Mouse (Mus musculus) cortical plate, adult 2 months (tissue): ENCODE measurements around the gene Iffo2. TPM values are rescaled to one million over a fixed set of nuclear protein-coding genes. Genes with fewer than 3 reads are reported as not detected.
A peak's percentile ranks its signal among the peaks of the same experiment; 100 is the strongest.

Experiments used
- H3K27ac ChIP-seq: fragments of 200-500 bp; 2 replicates; pipeline ENCODE4 v1.5.1; 2012; ENCODE audit warnings: low read length, control low read depth, inconsistent platforms; ENCODE audit not compliant: insufficient read depth
- H3K4me1 ChIP-seq: fragments of 200-500 bp; 2 replicates; pipeline ENCODE4 v1.6.1; 2011; ENCODE audit warnings: low read length; ENCODE audit not compliant: control insufficient read depth, insufficient read depth
- H3K4me3 ChIP-seq: fragments of 200-500 bp; 2 replicates; pipeline ENCODE4 v1.5.1; 2011; ENCODE audit warnings: mild to moderate bottlenecking, low read length, control low read depth; ENCODE audit not compliant: insufficient read depth
- CTCF ChIP-seq: fragments of 200-500 bp; IDR thresholded peaks from 2 replicates; pipeline ENCODE4 v1.5.1; 2011; ENCODE audit warnings: mild to moderate bottlenecking, control low read depth, low read length; ENCODE audit not compliant: insufficient read depth; ENCODE audit errors: extremely low read depth
- POLR2A ChIP-seq: fragments of 200-500 bp; IDR thresholded peaks from 2 replicates; pipeline ENCODE4 v1.6.1; 2011; ENCODE audit warnings: mild to moderate bottlenecking, low read length, control low read depth; ENCODE audit not compliant: insufficient read depth; ENCODE audit errors: extremely low read depth
- polyA plus RNA-seq: library from polyadenylated mRNA; depleted of rRNA; stranded (reverse); fragments of >200 nt; gene quantifications from 2 replicates; pipeline ENCODE4 v1.2.3, GENCODE M21; 2012

The Iffo2 gene
- polyA plus RNA-seq, 1 experiment = 9.4 TPM

DNA sequence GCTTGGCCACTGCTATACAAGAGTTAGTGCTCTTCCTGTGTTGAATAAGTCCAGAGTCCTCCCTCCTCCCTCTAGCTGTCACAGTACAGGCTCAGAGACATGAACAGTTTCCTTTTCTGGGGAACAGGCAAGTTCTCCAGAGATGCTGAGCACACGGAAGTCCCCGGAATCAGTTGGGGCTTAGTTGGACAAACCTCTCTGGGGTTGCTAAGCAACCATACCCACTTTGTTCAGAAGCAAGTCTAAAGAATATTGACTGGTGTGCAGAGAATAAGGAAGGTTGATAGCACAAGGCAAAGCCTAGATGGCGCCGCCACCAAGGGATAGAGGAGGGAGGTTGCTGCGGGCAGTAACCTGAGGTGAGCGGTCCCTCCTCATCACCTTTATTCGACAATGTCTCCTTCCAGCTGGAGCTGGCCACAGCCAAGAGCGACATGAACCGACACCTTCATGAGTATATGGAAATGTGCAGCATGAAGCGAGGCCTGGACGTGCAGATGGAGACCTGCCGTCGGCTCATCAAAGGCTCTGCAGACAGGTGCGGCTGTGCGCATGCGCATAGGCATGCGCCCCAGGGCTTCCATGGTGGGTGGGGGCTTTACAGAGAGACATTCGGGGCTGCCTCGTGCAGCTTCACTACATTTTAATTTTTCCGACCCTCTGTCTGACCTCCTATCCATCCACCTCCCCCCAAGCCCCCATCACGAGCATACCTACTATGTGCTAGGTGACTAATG, 84.3 kb downstream of the Iffo2 start:
- Histone ChIP-seq H3K4me3 (no peak overlapping the region), H3K4me1 (peaks cover 2% of the 10 kb centered on the region; the same call in 1 of the 2 replicates), H3K27ac (no peak overlapping the region)
- TF ChIP-seq CTCF = no peak
- TF ChIP-seq POLR2A = no peak

DNA sequence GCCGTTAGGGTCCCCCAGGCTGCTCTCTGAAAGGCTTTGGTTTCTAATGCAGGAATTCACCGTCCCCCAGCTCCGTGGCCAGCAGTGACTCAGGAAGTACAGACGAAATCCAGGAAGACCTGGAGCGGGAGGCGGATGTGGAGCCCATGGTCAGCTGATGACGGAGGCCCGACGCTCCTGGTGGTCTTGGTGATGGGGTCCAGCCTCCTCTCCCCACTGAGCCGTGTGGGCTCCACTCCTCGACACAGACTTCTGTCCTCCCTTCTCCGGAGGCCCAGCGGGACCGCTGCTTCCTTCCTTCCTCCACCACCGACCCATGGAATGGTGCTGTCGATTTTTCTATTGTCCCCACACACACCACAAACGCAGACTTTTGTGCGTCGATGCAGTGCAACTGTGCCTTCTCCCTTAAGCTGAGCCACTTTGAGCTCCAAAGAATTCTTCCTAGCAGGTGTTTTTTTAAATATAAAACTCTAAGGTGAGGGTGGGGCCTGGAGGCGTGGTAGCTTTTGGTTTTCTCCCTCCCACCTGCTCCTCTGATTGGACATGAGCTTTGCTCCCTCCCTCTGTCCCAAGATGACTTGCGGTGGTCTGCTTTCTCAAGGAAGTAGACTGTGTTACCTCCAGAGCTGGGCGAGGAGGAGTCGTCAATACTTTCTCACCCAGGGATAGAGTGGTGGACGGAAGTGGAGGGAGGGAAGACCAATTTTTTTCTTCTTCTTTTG, 86.1 kb downstream of the Iffo2 start:
- no peak for TF ChIP-seq CTCF
- no peak for TF ChIP-seq POLR2A
- Histone ChIP-seq H3K4me1 (0 out of 2 replicates have a peak, but pooled peaks cover 2% of the 10 kb centered on the region), H3K4me3 (peak overlapping the region; percentile 17), H3K27ac (no peak overlapping the region)

DNA sequence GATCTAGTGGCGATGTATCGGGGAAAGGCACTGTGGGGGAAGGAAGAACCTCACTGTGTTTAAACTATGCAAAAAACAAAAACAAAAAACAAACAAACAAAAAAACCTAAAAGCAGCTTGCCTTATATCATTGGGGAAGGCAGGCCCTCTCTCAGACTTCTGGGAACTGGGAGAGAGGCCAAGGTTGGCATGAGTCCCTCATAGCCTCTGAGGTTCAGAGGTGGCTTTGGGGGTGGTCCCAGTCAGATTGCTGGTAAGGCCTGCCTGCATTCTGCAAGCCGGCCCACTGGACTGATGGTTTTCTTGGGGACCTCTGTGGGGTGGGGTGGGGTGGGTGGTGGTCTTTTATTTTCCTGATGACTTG, 86.6 kb downstream of the Iffo2 start:
- H3K4me1 ChIP-seq = 0 out of 2 replicates have a peak, but pooled peaks cover 2% of the 10 kb centered on the region
- no peak for TF ChIP-seq CTCF
- no peak for TF ChIP-seq POLR2A
- no peak overlapping the region for H3K27ac ChIP-seq
- no peak overlapping the region; the same call in 1 of the 2 replicates for H3K4me3 ChIP-seq

DNA sequence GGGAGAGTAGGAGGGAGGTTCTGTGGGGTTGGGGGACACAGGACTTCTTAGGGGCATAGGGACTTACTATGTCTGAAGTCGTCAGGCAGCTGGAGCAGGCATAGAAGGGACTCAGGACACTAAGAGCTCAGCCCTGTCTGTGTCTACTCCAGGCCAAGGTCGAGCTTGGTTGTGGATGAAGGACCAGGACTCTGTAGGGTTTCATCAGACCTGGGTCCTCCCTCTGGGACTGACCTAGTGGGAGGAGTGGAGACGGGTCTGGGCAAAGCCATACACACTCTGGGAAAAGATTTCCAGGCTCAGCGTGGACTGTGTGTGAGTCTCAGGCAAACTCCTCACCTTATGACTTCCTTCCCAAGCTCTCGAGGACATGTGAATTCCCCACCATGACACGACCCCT, 89.4 kb downstream of the Iffo2 start:
- H3K27ac ChIP-seq = no peak overlapping the region
- TF ChIP-seq POLR2A (no peak), CTCF (no peak)
- peaks cover 2% of the 10 kb centered on the region; the same call in 1 of the 2 replicates for H3K4me1 ChIP-seq
- H3K4me3 ChIP-seq = no peak overlapping the region

DNA sequence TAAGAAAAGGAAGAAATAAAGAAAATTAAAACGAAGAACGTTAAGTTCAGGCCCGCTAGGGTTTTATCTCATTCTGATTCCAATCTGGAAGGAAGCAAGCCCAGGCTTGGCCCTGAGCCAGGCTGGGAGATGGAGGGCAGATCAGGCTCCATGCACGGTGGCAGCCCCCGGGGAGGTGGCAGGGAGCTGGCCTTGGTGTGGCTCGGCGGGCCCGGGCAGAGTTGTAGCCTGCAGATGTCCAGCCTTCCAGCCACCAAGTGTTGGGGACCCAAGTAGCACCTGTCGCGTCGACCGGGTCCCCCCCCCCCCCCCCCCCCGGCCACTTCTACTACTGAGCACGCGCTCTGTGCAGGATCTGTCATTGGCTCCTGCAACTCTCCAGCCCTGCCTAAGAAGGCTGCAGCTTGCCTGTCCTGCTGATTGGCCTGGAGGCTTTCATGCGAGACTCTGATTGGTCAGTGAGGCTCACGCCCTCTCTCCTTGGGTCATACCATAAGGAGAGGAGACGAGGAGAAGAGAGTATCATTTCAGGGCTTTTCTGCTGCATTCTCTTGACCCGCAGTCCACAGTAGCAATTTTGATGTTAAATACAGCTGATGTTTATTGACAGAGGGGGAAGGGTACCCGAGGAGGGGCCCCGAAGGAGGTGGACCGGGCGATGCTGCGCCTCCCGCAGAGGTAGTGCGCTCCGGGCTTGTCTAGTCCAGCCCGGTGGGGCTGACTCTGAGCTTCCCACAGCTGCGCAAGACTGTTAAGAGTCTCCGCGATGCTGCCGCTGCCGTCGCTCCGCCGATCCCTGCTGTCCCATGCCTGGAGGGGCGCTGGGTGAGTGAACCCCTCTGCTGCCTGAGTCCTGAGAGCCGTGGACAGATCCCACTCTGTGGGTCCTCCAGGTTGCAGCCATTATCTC, 92.3 kb downstream of the Iffo2 start, which contains the start of gene Aldh4a1:
Aldh4a1 (plus strand) TSS at position 494 of the 910 bp plus-strand sequence.
- peak; percentile 98 for TF ChIP-seq POLR2A
- no peak for TF ChIP-seq CTCF
- Histone ChIP-seq H3K4me3 (peak within 1 kb of the TSS; percentile 54), H3K27ac (peak within 1 kb of the TSS; percentile 97), H3K4me1 (peaks cover 2% of the 10 kb centered on the region; the same call in 1 of the 2 replicates)

DNA sequence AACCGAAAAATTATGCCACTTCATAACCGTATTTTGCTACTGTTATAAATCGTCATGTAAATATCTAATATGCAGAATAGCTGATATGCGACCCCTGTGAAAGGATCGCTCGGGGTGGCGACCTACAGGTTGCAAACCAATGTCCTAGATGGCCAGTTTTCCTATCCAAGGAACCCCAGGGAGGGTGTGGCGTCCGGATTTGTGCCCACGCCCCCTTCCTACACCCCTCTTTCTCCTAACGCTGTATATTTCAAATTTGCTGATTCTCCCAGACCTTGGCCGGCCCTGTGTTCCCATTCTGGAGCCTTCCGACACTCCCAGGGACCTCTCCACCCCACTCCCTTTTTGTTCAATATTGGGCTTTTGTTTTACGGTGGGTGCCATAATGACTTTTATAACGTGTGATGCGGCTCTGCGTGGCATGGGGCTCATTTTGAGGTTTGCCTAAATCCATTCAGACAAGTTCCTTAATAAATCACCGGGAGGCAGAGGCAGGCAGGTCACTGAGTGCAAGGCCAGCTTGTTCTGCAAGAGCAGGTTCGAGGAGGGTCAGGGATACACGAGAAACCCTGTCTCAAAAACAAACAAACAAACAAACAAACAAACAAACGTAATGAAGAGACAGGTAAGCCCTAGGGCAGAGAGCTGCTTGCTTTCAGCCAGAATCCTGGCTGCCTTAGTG, 93.2 kb downstream of the Iffo2 start:
- Histone ChIP-seq H3K27ac (no peak overlapping the region), H3K4me1 (peaks cover 2% of the 10 kb centered on the region; the same call in 1 of the 2 replicates), H3K4me3 (peak overlapping the region; percentile 54)
- TF ChIP-seq POLR2A = no peak
- TF ChIP-seq CTCF = no peak

DNA sequence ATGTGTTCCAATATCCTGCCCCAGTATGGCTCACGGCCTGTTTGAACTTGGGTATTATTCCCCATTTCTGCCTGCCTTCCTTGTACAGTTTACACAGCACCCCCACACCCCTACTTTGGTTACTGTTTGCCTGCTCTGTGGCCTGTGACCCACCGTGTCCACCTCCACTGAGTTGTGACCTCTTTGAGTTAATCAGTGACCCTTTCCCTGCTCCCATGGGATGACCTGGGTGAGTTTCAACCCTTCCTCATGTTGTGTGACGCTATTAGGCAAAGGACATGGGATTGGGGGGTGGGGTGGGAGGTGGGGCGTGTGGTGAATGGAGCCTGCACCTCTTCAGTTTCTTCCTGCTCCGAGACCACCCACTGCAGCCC, 93.8 kb downstream of the Iffo2 start:
- peak overlapping the region; percentile 54 for H3K4me3 ChIP-seq
- peaks cover 2% of the 10 kb centered on the region; the same call in 1 of the 2 replicates for H3K4me1 ChIP-seq
- no peak for TF ChIP-seq CTCF
- TF ChIP-seq POLR2A = no peak
- H3K27ac ChIP-seq = no peak overlapping the region

DNA sequence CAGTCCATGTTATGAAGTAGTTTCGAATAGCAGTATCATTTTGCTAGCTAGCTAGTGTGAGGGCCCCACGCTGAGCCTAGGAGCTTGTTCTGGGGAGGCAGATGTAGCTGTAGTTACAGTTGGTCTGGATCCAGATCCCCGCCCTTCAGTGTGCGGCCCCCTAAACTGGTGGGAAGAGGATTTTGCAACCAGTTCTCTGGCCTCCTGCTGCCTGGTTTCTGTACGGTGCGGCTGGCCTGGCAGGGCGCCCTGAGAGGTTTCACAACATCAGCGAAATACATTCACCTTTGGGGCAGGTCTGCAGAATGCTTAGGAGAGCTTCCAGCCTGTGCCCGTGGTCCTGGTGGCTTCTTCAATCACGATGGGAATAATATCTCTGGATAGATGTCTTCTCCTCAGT, 94.4 kb downstream of the Iffo2 start:
- Histone ChIP-seq H3K4me1 (peaks cover 2% of the 10 kb centered on the region; the same call in 1 of the 2 replicates), H3K4me3 (no peak overlapping the region; the same call in 1 of the 2 replicates), H3K27ac (no peak overlapping the region)
- TF ChIP-seq POLR2A = no peak
- no peak for TF ChIP-seq CTCF
